Mouse (Mus musculus) intestine, postnatal 0 days (tissue): ENCODE measurements around the gene Gm17657. TPM values are rescaled to one million over a fixed set of nuclear protein-coding genes. Genes with fewer than 3 reads are reported as not detected.

Source experiments
- ATAC-seq: fragments of 200-750 bp; cut with Nextera tagmentation; 2 replicates; pipeline ENCODE4 v1.8.0; 2017; ENCODE audit warnings: mild to moderate bottlenecking, moderate TSS enrichment, moderate library complexity
- H3K27ac ChIP-seq: fragments of 300-500 bp; sonication (generic); 2 replicates; pipeline ENCODE4 v1.5.1; 2014; ENCODE audit warnings: mild to moderate bottlenecking, low read depth, low read length, moderate library complexity
- H3K27me3 ChIP-seq: fragments of 300-500 bp; sonication (generic); replicated peaks from 2 replicates; pipeline ENCODE4 v1.6.1; 2014; ENCODE audit warnings: low read length, mixed read lengths; ENCODE audit not compliant: control insufficient read depth, insufficient read depth
- H3K36me3 ChIP-seq: fragments of 300-500 bp; sonication (generic); 2 replicates; pipeline ENCODE4 v1.6.1; 2014; ENCODE audit warnings: mild to moderate bottlenecking, moderate library complexity; ENCODE audit not compliant: control insufficient read depth, insufficient read depth
- H3K4me1 ChIP-seq: fragments of 300-500 bp; sonication (generic); replicated peaks from 2 replicates; pipeline ENCODE4 v1.6.1; 2014; ENCODE audit warnings: antibody characterized with exemption, low read length, mixed read lengths; ENCODE audit not compliant: control insufficient read depth, insufficient read depth
- H3K4me2 ChIP-seq: fragments of 300-500 bp; sonication (generic); replicated peaks from 2 replicates; pipeline ENCODE4 v1.6.1; 2014; ENCODE audit warnings: low read depth, mild to moderate bottlenecking, moderate library complexity
- H3K4me3 ChIP-seq: fragments of 300-500 bp; sonication (generic); 2 replicates; pipeline ENCODE4 v1.5.1; 2014; ENCODE audit warnings: low read depth, low read length
- H3K9ac ChIP-seq: fragments of 300-500 bp; sonication (generic); 2 replicates; pipeline ENCODE4 v1.6.1; 2014; ENCODE audit warnings: mild to moderate bottlenecking, low read depth, low read length
- H3K9me3 ChIP-seq: fragments of 300-500 bp; sonication (generic); 2 replicates; pipeline ENCODE4 v1.6.1; 2016; ENCODE audit warnings: mixed run types; ENCODE audit not compliant: control insufficient read depth
- CTCF ChIP-seq: sonication (generic); IDR thresholded peaks from 2 replicates; pipeline ENCODE4 v1.5.1; 2016; ENCODE audit warnings: low read depth, mild to moderate bottlenecking, control low read depth, antibody characterized with exemption, moderate library complexity
- WGBS: fragments of 180-500 bp; shearing (Covaris S2); extraction: QIAGEN DNeasy Blood & Tissue Kit; methylation state at CpG from one replicate; pipeline ENCODE4 v1.1.7; 2014; 5-methylcytosine and 5-hydroxymethylcytosine counted together
- polyA plus RNA-seq: library from polyadenylated mRNA; unstranded; fragments of >200 nt; fragmentation: Nextera tagmentation; extraction: Ambion mirVana; gene quantifications from 2 replicates; pipeline ENCODE4 v1.2.1, GENCODE M21; 2015

Gm17657 gene
- polyA plus RNA-seq = not detected in 2 replicates

DNA sequence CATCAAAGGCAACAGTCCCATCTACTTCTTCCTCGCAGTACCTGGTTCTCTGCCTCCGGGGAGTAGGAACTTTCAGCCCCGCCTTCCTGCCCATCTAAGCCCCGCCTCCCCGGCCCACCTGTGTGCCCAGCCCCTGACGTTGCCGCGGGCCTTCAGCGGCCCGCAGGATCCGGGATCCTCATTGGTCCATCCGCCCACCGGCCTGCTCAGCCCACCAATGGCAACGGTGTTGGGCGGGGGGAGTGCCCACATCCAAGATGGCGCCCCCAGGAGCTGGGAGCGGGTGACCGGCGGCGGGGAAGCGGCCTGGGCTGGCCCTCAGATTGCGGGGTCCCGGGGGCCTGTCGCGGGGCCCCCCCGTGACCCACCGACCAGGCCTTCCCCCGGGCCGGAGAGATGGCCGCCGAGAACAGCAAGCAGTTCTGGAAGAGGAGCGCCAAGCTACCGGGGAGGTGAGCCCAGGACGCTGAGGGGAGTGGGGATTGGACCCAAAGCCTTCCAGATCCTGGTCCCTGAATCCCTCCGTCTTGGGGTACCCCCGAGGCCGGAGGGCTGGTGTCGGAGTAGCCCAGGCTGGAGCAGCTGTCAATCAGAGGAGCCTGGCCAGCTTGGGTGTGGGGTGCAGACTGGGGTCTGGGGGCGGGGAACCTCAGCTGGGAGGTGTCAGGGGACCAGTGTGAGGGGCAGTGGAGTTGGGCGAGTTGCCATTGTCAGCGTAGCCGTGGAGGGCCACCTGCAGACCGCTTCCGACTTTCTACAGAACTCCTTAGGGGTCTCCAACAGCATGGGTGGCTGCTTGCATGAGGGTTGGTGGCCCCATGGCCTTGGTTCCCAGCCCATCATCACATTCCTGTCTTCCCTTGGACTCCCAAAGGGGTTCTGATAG is at the start of gene Gm17657, which contains the start of gene Tbc1d22b:
Gene Gm17657, minus strand, starts transcription at position 96 of the 886 bp plus-strand sequence.
Gene Tbc1d22b, plus strand, starts transcription at position 243 of the 886 bp plus-strand sequence.
- H3K4me1 ChIP-seq = peaks cover 13% of the 10 kb centered on the region; the same call in 1 of the 2 replicates
- WGBS = under 1% methylated on average over 44 of the region's 44 CpGs

DNA sequence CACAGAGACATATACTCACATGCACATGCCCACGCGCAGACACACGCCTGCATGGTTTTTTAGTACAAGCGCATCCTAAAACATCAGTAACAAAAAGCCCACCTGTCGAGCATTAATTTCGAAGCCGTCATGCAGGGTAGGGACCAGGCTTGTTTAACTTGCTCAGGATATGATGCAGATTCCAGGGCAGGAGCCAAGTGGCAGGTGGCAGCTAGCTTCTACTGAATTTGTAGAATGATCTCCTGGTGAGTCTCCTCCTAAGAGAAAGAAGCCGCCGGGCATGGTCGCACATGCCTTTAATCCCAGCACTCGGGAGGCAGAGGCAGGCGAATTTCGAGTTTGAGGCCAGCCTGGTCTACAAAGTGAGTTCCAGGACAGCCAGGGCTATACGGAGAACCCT is 49.6 kb upstream of the Gm17657 start:
- ATAC-seq = no peak
- Histone ChIP-seq H3K9ac (no peak overlapping the region), H3K4me2 (no peak overlapping the region), H3K4me1 (0 out of 2 replicates have a peak, but pooled peaks cover 2% of the 10 kb centered on the region), H3K9me3 (no peaks in the 10 kb centered on the region), H3K4me3 (no peak overlapping the region), H3K27me3 (no peaks in the 10 kb centered on the region), H3K27ac (no peak overlapping the region), H3K36me3 (peaks cover 43% of the 10 kb centered on the region)
- no peak for TF ChIP-seq CTCF
- WGBS = 96% methylated on average over 14 of the region's 14 CpGs

More for the DNA sequence above, at the start of gene Gm17657, which contains the start of gene Tbc1d22b:
- TF ChIP-seq CTCF = peak; percentile 24; the same call in 1 of the 2 replicates
- H3K9me3 ChIP-seq = no peaks in the 10 kb centered on the region
- peak within 1 kb of the TSS; percentile 93 for H3K4me2 ChIP-seq
- H3K4me3 ChIP-seq = peak within 1 kb of the TSS; percentile 73
- H3K36me3 ChIP-seq = no peaks in the 10 kb centered on the region
- peak within 1 kb of the TSS; percentile 72 for H3K9ac ChIP-seq
- H3K27ac ChIP-seq = 0 out of 2 replicates have a peak within 1 kb of the TSS, but pooled peaks have one; percentile 2
- ATAC-seq = peak; percentile 98
- H3K27me3 ChIP-seq = no peaks in the 10 kb centered on the region

DNA sequence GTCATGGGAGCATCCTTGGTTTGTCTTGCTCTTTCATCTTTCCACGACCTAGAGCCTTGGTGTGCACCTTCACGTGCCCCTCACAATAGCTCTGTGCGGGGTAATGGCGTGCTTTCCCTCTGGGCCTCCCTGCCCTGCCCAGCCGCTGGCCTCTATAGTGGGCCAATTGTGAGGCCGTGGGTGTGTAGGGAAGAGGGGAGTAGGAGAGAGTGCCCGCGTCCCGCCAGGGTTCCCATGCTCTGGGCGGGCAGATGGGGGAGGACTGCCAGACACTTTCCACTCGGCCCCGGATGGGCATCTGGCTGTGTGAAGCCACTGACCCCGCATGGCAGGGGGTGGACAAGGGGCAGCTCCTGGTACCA is 47.3 kb upstream of the Gm17657 start:
- 78% methylated on average over 13 of the region's 13 CpGs for WGBS
- 0 out of 2 replicates have a peak, but pooled peaks cover 2% of the 10 kb centered on the region for H3K4me1 ChIP-seq

DNA sequence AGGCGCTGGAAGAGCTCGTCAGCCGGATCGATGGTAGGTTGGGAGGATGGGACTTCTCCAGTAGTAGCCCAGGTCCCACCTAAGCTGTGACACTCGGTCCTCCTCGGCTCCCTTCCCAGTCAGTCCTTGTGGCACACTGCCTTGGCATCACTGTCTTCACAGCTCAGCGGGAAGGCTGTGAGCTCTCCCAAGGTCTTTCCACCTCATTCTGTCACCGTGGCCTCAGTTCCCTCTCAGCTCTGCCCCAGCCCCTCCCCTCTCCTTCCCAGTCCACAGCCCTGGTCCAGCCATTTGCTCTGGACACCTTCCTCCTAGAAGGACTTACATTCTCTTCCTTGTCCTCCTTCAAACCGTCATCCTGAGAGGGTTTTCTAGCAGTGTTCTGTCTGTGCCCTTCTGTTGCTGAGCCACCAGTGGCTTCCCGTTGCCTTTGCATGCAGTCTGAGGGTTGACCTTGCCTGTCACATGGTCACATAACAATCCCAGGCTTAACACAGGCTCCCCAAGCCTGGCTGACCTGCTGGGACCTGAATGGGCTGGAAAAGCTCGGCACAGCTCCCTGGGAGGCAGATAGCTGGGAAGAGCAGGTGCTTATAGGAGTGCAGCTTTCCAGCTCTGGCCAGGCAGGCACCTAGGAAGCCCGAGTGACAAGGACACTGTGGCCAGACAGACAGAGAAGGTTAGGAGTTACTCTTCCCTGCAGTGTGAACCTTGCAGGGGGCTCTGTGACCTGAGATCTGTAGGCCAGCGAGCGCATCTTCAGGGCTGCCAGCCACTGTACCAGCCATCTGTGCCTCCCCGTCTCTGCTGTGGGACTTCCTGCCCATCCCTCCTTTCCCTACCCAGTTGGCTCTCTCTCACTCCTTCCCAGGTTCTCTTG is 46.7 kb upstream of the Gm17657 start:
- no peaks in the 10 kb centered on the region for H3K9me3 ChIP-seq
- H3K27ac ChIP-seq = no peak overlapping the region; the same call in 1 of the 2 replicates
- 0 out of 2 replicates have a peak, but pooled peaks cover 2% of the 10 kb centered on the region for H3K4me1 ChIP-seq
- peaks cover 39% of the 10 kb centered on the region for H3K36me3 ChIP-seq
- no peak for TF ChIP-seq CTCF
- H3K9ac ChIP-seq = no peak overlapping the region
- H3K27me3 ChIP-seq = no peaks in the 10 kb centered on the region
- no peak for ATAC-seq
- H3K4me2 ChIP-seq = no peak overlapping the region
- H3K4me3 ChIP-seq = no peak overlapping the region
- WGBS = 81% methylated on average over 15 of the region's 15 CpGs

More for the DNA sequence above, 47.3 kb upstream of the Gm17657 start:
- H3K36me3 ChIP-seq = peaks cover 39% of the 10 kb centered on the region
- no peak overlapping the region for H3K9ac ChIP-seq
- peak overlapping the region; percentile 9; the same call in 1 of the 2 replicates for H3K4me2 ChIP-seq
- H3K27me3 ChIP-seq = no peaks in the 10 kb centered on the region
- no peaks in the 10 kb centered on the region for H3K9me3 ChIP-seq
- no peak overlapping the region for H3K27ac ChIP-seq
- TF ChIP-seq CTCF = no peak
- ATAC-seq = no peak
- no peak overlapping the region for H3K4me3 ChIP-seq

DNA sequence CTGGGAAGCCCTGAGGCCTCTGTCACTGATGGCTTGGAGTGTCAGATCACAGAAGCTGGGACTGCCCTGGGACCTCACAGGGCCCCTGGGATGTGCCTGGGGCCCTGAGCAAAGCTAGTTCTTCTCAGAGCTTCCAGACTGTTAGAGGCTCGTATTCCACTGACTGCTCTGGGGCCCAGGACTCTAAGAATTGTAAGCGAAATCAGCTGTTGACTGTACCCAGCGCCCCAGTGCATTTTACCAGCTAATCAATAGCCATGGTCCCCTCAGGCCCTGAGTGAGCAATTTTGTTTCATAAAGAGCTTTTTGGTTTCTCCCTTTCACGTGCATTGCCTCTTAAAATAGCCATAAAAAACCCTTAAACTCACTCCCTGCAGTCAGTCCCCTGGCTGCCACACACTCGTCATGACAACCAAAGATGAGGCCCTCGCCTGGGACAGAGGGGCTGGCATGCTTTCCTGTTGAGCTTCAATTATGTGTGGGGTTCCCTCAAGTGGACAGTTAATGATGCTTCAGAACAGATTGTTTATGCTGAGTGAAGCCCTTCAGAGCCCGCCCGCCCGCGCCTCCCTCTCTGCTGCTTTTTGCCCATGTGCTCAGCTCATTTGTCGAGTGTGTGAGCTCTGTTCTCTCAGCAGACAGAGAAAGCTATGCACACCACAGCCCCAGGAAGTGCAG is 39.9 kb upstream of the Gm17657 start:
- Histone ChIP-seq H3K27me3 (no peaks in the 10 kb centered on the region), H3K4me3 (no peak overlapping the region), H3K4me2 (no peak overlapping the region), H3K36me3 (peaks cover 12% of the 10 kb centered on the region; the same call in 1 of the 2 replicates), H3K27ac (no peak overlapping the region), H3K9me3 (no peaks in the 10 kb centered on the region), H3K4me1 (no peaks in the 10 kb centered on the region), H3K9ac (no peak overlapping the region)
- no peak for TF ChIP-seq CTCF
- ATAC-seq = no peak
- WGBS = 64% methylated on average over 11 of the region's 11 CpGs
